Mouse (Mus musculus) liver, postnatal 0 days (tissue): ENCODE measurements around the gene Slc16a3. TPM values are rescaled to one million over a fixed set of nuclear protein-coding genes. Genes with fewer than 3 reads are reported as not detected.

Experiments used
- ATAC-seq: fragments of 200-750 bp; cut with Nextera tagmentation; 2 replicates; pipeline ENCODE4 v1.8.0; 2017; ENCODE audit warnings: mild to moderate bottlenecking, moderate library complexity
- DNase-seq: peaks from one replicate; pipeline ENCODE4 v3.0.0-alpha.2; 2016
- H3K27ac ChIP-seq: fragments of 300-500 bp; sonication (generic); 2 replicates; pipeline ENCODE4 v1.5.1; 2014; ENCODE audit warnings: antibody characterized with exemption, moderate library complexity, mild to moderate bottlenecking, low read depth
- H3K27me3 ChIP-seq: fragments of 300-500 bp; sonication (generic); 2 replicates; pipeline ENCODE4 v1.6.1; 2014; ENCODE audit warnings: low read length, control low read depth, mixed read lengths; ENCODE audit not compliant: insufficient read depth
- H3K36me3 ChIP-seq: fragments of 300-500 bp; sonication (generic); replicated peaks from 2 replicates; pipeline ENCODE4 v1.6.1; 2014; ENCODE audit warnings: mild to moderate bottlenecking, control low read depth, low read length, moderate library complexity, mixed read lengths; ENCODE audit not compliant: insufficient read depth
- H3K4me1 ChIP-seq: fragments of 300-500 bp; sonication (generic); 2 replicates; pipeline ENCODE4 v1.6.1; 2014; ENCODE audit warnings: antibody characterized with exemption, mild to moderate bottlenecking, control low read depth; ENCODE audit not compliant: insufficient read depth
- H3K4me2 ChIP-seq: fragments of 300-500 bp; sonication (generic); 2 replicates; pipeline ENCODE4 v1.6.1; 2014; ENCODE audit warnings: low read depth, mild to moderate bottlenecking, low read length, moderate library complexity, mixed read lengths
- H3K4me3 ChIP-seq: fragments of 300-500 bp; sonication (generic); 2 replicates; pipeline ENCODE4 v1.5.1; 2014; ENCODE audit warnings: low read depth, low read length
- H3K9ac ChIP-seq: fragments of 300-500 bp; sonication (generic); replicated peaks from 2 replicates; pipeline ENCODE4 v1.6.1; 2014; ENCODE audit warnings: mild to moderate bottlenecking, moderate library complexity
- H3K9me3 ChIP-seq: fragments of 300-500 bp; sonication (generic); 2 replicates; pipeline ENCODE4 v1.6.1; 2016; ENCODE audit warnings: mild to moderate bottlenecking, control low read depth, low read length, mixed read lengths
- CTCF ChIP-seq: sonication (generic); IDR thresholded peaks from 2 replicates; pipeline ENCODE4 v1.5.1; 2016; ENCODE audit warnings: antibody characterized with exemption, low read depth
- EP300 ChIP-seq: IDR thresholded peaks from 2 replicates; pipeline ENCODE4 v1.6.1; 2016; ENCODE audit warnings: antibody characterized with exemption, low read depth, mild to moderate bottlenecking
- WGBS: fragments of 180-500 bp; shearing (Covaris S2); extraction: QIAGEN DNeasy Blood & Tissue Kit; methylation state at CpG from one replicate; pipeline ENCODE4 v1.1.7; 2014; ENCODE audit not compliant: insufficient replicate concordance; 5-methylcytosine and 5-hydroxymethylcytosine counted together
- polyA plus RNA-seq: library from polyadenylated mRNA; unstranded; fragments of >200 nt; fragmentation: Nextera tagmentation; extraction: Ambion mirVana; gene quantifications from 2 replicates; pipeline ENCODE4 v1.2.1, GENCODE M21; 2015

The Slc16a3 gene
- polyA plus RNA-seq, 1 experiment from 2014 or later, result 13.9 TPM

GRCm38 (mm10) chr11:120979711-120980426 is 31.6 kb downstream of the Slc16a3 start:
- WGBS, result 56% methylated on average over 8 of the region's 8 CpGs
- DNase-seq, result no peak
- peak overlapping the region; percentile 65 for H3K4me2 ChIP-seq
- no peaks in the 10 kb centered on the region for H3K9me3 ChIP-seq
- peak overlapping the region; percentile 21 for H3K4me3 ChIP-seq
- no peak for TF ChIP-seq EP300
- no peak for TF ChIP-seq CTCF
- peak overlapping the region; percentile 93 for H3K27ac ChIP-seq
- H3K36me3 ChIP-seq, result peaks cover 93% of the 10 kb centered on the region
- H3K4me1 ChIP-seq, result peaks cover 41% of the 10 kb centered on the region
- no peaks in the 10 kb centered on the region for H3K27me3 ChIP-seq
- ATAC-seq, result peak; percentile 18
- H3K9ac ChIP-seq, result peak overlapping the region; percentile 40

GRCm38 (mm10) chr11:120980427-120981035 is 32.3 kb downstream of the Slc16a3 start:
- 51% methylated on average over 9 of the region's 9 CpGs for WGBS
- DNase-seq, result peak; percentile 82
- H3K4me1 ChIP-seq, result peaks cover 42% of the 10 kb centered on the region
- peak overlapping the region; percentile 93 for H3K27ac ChIP-seq
- no peaks in the 10 kb centered on the region for H3K27me3 ChIP-seq
- no peak for TF ChIP-seq CTCF
- TF ChIP-seq EP300, result peak; percentile 95
- no peaks in the 10 kb centered on the region for H3K9me3 ChIP-seq
- peak overlapping the region; percentile 21 for H3K4me3 ChIP-seq
- peaks cover 88% of the 10 kb centered on the region for H3K36me3 ChIP-seq
- peak; percentile 93 for ATAC-seq
- H3K9ac ChIP-seq, result peak overlapping the region; percentile 31
- H3K4me2 ChIP-seq, result peak overlapping the region; percentile 65

GRCm38 (mm10) chr11:120981661-120982060 is 33.4 kb downstream of the Slc16a3 start:
- no peak for DNase-seq
- Histone ChIP-seq H3K27me3 (no peaks in the 10 kb centered on the region), H3K9ac (no peak overlapping the region), H3K27ac (no peak overlapping the region), H3K4me1 (peaks cover 48% of the 10 kb centered on the region), H3K9me3 (no peaks in the 10 kb centered on the region), H3K4me2 (no peak overlapping the region), H3K4me3 (no peak overlapping the region), H3K36me3 (peaks cover 87% of the 10 kb centered on the region)
- TF ChIP-seq CTCF, result no peak
- no peak for TF ChIP-seq EP300
- WGBS, result 72% methylated on average over 4 of the region's 4 CpGs
- ATAC-seq, result no peak

GRCm38 (mm10) chr11:120982459-120982858 is 34.2 kb downstream of the Slc16a3 start:
- Histone ChIP-seq H3K9ac (no peak overlapping the region), H3K4me2 (no peak overlapping the region), H3K9me3 (no peaks in the 10 kb centered on the region), H3K36me3 (peaks cover 85% of the 10 kb centered on the region), H3K4me3 (no peak overlapping the region), H3K27ac (0 out of 2 replicates have a peak overlapping the region, but pooled peaks have one; percentile 17), H3K27me3 (no peaks in the 10 kb centered on the region), H3K4me1 (peaks cover 47% of the 10 kb centered on the region)
- ATAC-seq, result no peak
- DNase-seq, result no peak
- TF ChIP-seq CTCF (no peak), EP300 (no peak)

- DNase-seq (no peak), ATAC-seq (no peak; the same call in 1 of the 2 replicates)
- H3K36me3 ChIP-seq, result peaks cover 66% of the 10 kb centered on the region
- no peak overlapping the region for H3K9ac ChIP-seq
- H3K4me1 ChIP-seq, result peaks cover 51% of the 10 kb centered on the region
- TF ChIP-seq CTCF (no peak), EP300 (0 out of 2 replicates have a peak, but pooled peaks have one; percentile 23)
- H3K9me3 ChIP-seq, result no peaks in the 10 kb centered on the region
- no peak overlapping the region for H3K4me3 ChIP-seq
- WGBS, result 79% methylated on average over 4 of the region's 4 CpGs
- H3K4me2 ChIP-seq, result no peak overlapping the region
- H3K27me3 ChIP-seq, result no peaks in the 10 kb centered on the region
- peak overlapping the region; percentile 25; the same call in 1 of the 2 replicates for H3K27ac ChIP-seq
These were observed 36.4 kb downstream of the Slc16a3 start for GRCm38 (mm10) chr11:120984448-120985330.

GRCm38 (mm10) chr11:120987608-120988007 is 39.3 kb downstream of the Slc16a3 start:
- Histone ChIP-seq H3K4me2 (no peak overlapping the region), H3K9ac (no peak overlapping the region), H3K36me3 (peaks cover 40% of the 10 kb centered on the region), H3K27me3 (no peaks in the 10 kb centered on the region), H3K27ac (no peak overlapping the region), H3K4me1 (peaks cover 42% of the 10 kb centered on the region), H3K4me3 (no peak overlapping the region), H3K9me3 (no peaks in the 10 kb centered on the region)
- WGBS, result 54% methylated on average over 3 of the region's 3 CpGs
- ATAC-seq (no peak), DNase-seq (no peak)
- TF ChIP-seq CTCF (peak; percentile 26; the same call in 1 of the 2 replicates), EP300 (no peak)
